Mouse (Mus musculus) MEL (cell line): ENCODE data around the gene Ccpg1.

Experiments used
- CHD2 ChIP-seq: IDR thresholded peaks from 2 replicates; pipeline ENCODE4 v1.6.1; 2011; ENCODE audit warnings: low read length, improper control_type of control experiment
- CTCF ChIP-seq, 3 experiments: IDR thresholded peaks in 2 of 3; conservative IDR thresholded peaks in 1 of 3; 2 replicates each; pipeline ENCODE4 v1.5.1; 2011 to 2012; ENCODE audit warnings: low read length in 3 of 3, low read depth in 2 of 3, mild to moderate bottlenecking in 2 of 3, improper control_type of control experiment in 1 of 3, inconsistent platforms in 1 of 3, mixed read lengths in 1 of 3, moderate library complexity in 1 of 3; ENCODE audit not compliant: control insufficient read depth in 1 of 3, insufficient read depth in 1 of 3, poor library complexity in 1 of 3, severe bottlenecking in 1 of 3
- GATA1 ChIP-seq: IDR thresholded peaks from 2 replicates; pipeline ENCODE4 v1.6.1; 2011; ENCODE audit warnings: low read depth, low read length, improper control_type of control experiment
- JUND ChIP-seq: IDR thresholded peaks from 2 replicates; pipeline ENCODE4 v1.6.1; 2011; ENCODE audit warnings: low read depth, mild to moderate bottlenecking, improper control_type of control experiment, low read length
- KAT2A ChIP-seq: conservative IDR thresholded peaks from 2 replicates; pipeline ENCODE4 v1.6.1; 2012; ENCODE audit warnings: low read depth, low read length, improper control_type of control experiment, inconsistent platforms
- POLR2A ChIP-seq, 2 experiments: IDR thresholded peaks; 2 replicates each; pipeline ENCODE4 v1.6.1; 2011 to 2012; ENCODE audit warnings: low read length in 2 of 2, mild to moderate bottlenecking in 2 of 2, control low read depth in 1 of 2, improper control_type of control experiment in 1 of 2, low read depth in 1 of 2, moderate library complexity in 1 of 2; ENCODE audit not compliant: control insufficient read depth in 1 of 2, insufficient read depth in 1 of 2, poor library complexity in 1 of 2
- POLR2AphosphoS2 ChIP-seq: IDR thresholded peaks from 2 replicates; pipeline ENCODE4 v1.6.1; 2011; ENCODE audit warnings: low read length, improper control_type of control experiment
- ZKSCAN1 ChIP-seq: IDR thresholded peaks from 2 replicates; pipeline ENCODE4 v1.6.1; 2012; ENCODE audit warnings: low read depth, mild to moderate bottlenecking, inconsistent platforms, low read length, improper control_type of control experiment, moderate library complexity

DNA sequence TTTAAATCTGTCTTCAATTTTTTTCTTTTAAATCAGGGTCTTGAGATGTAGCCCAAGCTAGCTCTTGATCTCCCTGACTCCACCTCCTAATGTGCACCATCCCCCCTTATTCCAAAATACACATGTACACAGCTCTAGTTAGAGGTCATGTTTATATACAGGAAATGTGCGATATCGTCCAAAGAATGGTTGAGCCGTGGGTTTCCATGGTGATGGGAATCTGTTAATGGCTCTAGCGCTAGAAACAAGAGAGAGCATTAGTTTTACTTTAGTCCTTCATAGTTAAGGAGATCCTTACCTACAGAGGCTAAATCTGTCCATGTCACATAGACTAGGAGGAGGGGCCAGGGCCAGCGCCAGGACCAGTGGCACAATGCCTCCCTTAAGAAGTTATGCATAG lies 64.6 kb downstream of the Ccpg1 start:
- TF ChIP-seq POLR2A (IDR thresholded peaks at IDR 0.05; ENCODE audit: control insufficient read depth in 1 of 2, insufficient read depth in 1 of 2, low read depth in 1 of 2, low read length in 2 of 2, poor library complexity in 1 of 2): no peak
- TF ChIP-seq GATA1: no peak
- TF ChIP-seq CTCF (IDR thresholded peaks at IDR 0.05 in 2 of 3, conservative IDR thresholded peaks at IDR 0.05 in 1 of 3; ENCODE audit: control insufficient read depth in 1 of 3, insufficient read depth in 1 of 3, low read depth in 2 of 3, low read length in 3 of 3, poor library complexity in 1 of 3, severe bottlenecking in 1 of 3): no peak
- TF ChIP-seq CHD2: no peak
- no peak for TF ChIP-seq KAT2A
- TF ChIP-seq JUND: no peak
- no peak for TF ChIP-seq ZKSCAN1
- no peak for TF ChIP-seq POLR2AphosphoS2
